Mouse (Mus musculus): ENCODE measurements around the gene Cpn2. TPM values are rescaled to one million over a fixed set of nuclear protein-coding genes. Genes with fewer than 3 reads are reported as not detected.

Cpn2 gene
- polyA plus RNA-seq, 2 experiments = 2.8 to 4.8 TPM

DNA sequence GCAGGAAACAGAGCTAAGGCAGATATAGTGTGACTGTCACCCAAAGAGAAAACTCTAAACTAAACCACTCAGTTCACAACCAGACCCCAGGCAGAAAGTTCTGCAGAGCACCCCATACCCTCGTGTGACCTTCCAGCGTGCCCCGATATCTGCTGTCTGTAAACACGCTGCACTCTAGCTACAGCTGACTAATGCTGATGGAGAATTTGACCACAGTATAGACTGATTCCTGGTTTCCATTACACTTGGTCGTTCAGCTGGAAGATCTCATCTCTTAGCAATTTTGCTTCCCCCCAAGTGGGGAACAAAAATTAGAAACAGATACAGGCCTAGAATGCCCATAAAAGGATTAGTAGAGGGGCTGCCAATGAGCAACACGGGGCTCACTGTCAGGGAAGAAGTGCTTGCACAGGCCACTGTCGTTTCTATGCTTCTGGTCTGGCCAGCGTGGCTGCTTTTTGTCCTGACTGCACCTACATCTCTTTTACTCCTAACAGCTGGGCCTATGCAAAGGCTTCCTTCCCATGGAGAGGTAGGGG is 4.0 kb upstream of the Cpn2 start:
- ATAC-seq (ENCODE audit: insufficient read depth) (no peak), DNase-seq (ENCODE audit: low read depth in 3 of 3, low spot score in 3 of 3) (no peak)
- Histone ChIP-seq H3K4me2 (ENCODE audit: low read depth) (no peak overlapping the region), H3K27me3 (ENCODE audit: control insufficient read depth, insufficient read depth, low read length) (no peaks in the 10 kb centered on the region), H3K36me3 (replicated peaks; ENCODE audit: control insufficient read depth, insufficient read depth, low read depth) (no peaks in the 10 kb centered on the region), H3K9ac (replicated peaks) (no peak overlapping the region), H3K4me1 (replicated peaks; ENCODE audit: control insufficient read depth in 2 of 2, insufficient read depth in 2 of 2, low read length in 1 of 2) (no peaks in the 10 kb centered on the region), H3K9me3 (ENCODE audit: control insufficient read depth, low read length) (no peaks in the 10 kb centered on the region), H3K27ac (no peak overlapping the region), H3K4me3 (ENCODE audit: insufficient read depth in 1 of 2, low read depth in 2 of 2, low read length in 2 of 2) (no peak overlapping the region)
- WGBS (ENCODE audit: insufficient replicate concordance) = 58% methylated on average over 8 of the region's 8 CpGs
- TF ChIP-seq EP300 (IDR thresholded peaks at IDR 0.05; ENCODE audit: low read depth) (no peak), CTCF (IDR thresholded peaks at IDR 0.05; ENCODE audit: low read depth) (no peak)

DNA sequence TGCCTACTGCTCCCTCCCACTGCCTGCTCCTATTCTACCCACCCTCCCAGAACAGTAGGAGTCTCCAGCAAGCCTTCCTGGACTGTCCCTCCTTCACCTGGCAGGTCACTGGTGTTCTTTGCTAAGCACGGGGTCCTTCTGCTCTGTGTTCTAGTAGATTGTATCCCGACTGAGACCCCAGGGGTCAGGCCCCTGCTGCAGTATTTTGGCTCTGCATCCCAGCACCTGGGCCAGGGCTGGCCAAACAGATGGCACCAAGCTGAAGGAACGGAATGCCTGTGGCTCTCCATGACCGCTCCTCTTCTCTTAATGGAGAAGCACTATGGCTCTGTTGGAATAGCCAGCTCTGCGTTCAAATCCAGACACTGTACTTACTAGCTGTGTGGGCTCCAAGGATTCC is 738 bp downstream of the Cpn2 start:
- ATAC-seq (ENCODE audit: insufficient read depth) (no peak), DNase-seq (ENCODE audit: low read depth in 3 of 3, low spot score in 3 of 3) (no peak)
- WGBS (ENCODE audit: insufficient replicate concordance) = 64% methylated on average over 5 of the region's 5 CpGs
- Histone ChIP-seq H3K27me3 (ENCODE audit: control insufficient read depth, insufficient read depth, low read length) (no peaks in the 10 kb centered on the region), H3K36me3 (replicated peaks; ENCODE audit: control insufficient read depth, insufficient read depth, low read depth) (no peaks in the 10 kb centered on the region), H3K4me3 (ENCODE audit: insufficient read depth in 1 of 2, low read depth in 2 of 2, low read length in 2 of 2) (peak overlapping the region; percentile 6 to 26; a peak in 3 of 4 replicates), H3K9me3 (ENCODE audit: control insufficient read depth, low read length) (no peaks in the 10 kb centered on the region), H3K27ac (no peak overlapping the region), H3K9ac (replicated peaks) (no peak overlapping the region), H3K4me1 (replicated peaks; ENCODE audit: control insufficient read depth in 2 of 2, insufficient read depth in 2 of 2, low read length in 1 of 2) (no peaks in the 10 kb centered on the region), H3K4me2 (ENCODE audit: low read depth) (peak overlapping the region; percentile 49)
- TF ChIP-seq CTCF (IDR thresholded peaks at IDR 0.05; ENCODE audit: low read depth) = no peak

GRCm38 (mm10) chr16:30265611-30266010 is 1.7 kb downstream of the Cpn2 start:
- Histone ChIP-seq H3K4me1 (replicated peaks; ENCODE audit: control insufficient read depth in 2 of 2, insufficient read depth in 2 of 2, low read length in 1 of 2) (no peaks in the 10 kb centered on the region), H3K27me3 (ENCODE audit: control insufficient read depth, insufficient read depth, low read length) (no peaks in the 10 kb centered on the region), H3K9me3 (ENCODE audit: control insufficient read depth, low read length) (no peaks in the 10 kb centered on the region), H3K9ac (replicated peaks) (no peak overlapping the region), H3K27ac (no peak overlapping the region), H3K4me3 (ENCODE audit: insufficient read depth in 1 of 2, low read depth in 2 of 2, low read length in 2 of 2) (no peak overlapping the region), H3K4me2 (ENCODE audit: low read depth) (peak overlapping the region; percentile 9; the same call in 1 of the 2 replicates), H3K36me3 (replicated peaks; ENCODE audit: control insufficient read depth, insufficient read depth, low read depth) (no peaks in the 10 kb centered on the region)
- ATAC-seq (ENCODE audit: insufficient read depth) (no peak), DNase-seq (ENCODE audit: low read depth in 3 of 3, low spot score in 3 of 3) (no peak)
- no peak for TF ChIP-seq EP300 (IDR thresholded peaks at IDR 0.05; ENCODE audit: low read depth)
- no peak for TF ChIP-seq CTCF (IDR thresholded peaks at IDR 0.05; ENCODE audit: low read depth)
- WGBS (ENCODE audit: insufficient replicate concordance) = 30% methylated on average over 4 of the region's 4 CpGs

- Histone ChIP-seq H3K4me2 (ENCODE audit: low read depth) (no peak overlapping the region), H3K4me1 (replicated peaks; ENCODE audit: control insufficient read depth in 2 of 2, insufficient read depth in 2 of 2, low read length in 1 of 2) (peaks cover 0 to 2% of the 10 kb centered on the region in 2 experiments; a peak in 1 of 4 replicates), H3K9me3 (ENCODE audit: control insufficient read depth, low read length) (no peaks in the 10 kb centered on the region), H3K27ac (no peak overlapping the region), H3K4me3 (ENCODE audit: insufficient read depth in 1 of 2, low read depth in 2 of 2, low read length in 2 of 2) (no peak overlapping the region), H3K36me3 (replicated peaks; ENCODE audit: control insufficient read depth, insufficient read depth, low read depth) (no peaks in the 10 kb centered on the region), H3K9ac (replicated peaks) (no peak overlapping the region), H3K27me3 (ENCODE audit: control insufficient read depth, insufficient read depth, low read length) (no peaks in the 10 kb centered on the region)
- 41% methylated on average over 4 of the region's 4 CpGs for WGBS (ENCODE audit: insufficient replicate concordance)
- ATAC-seq (ENCODE audit: insufficient read depth) = no peak
- DNase-seq (ENCODE audit: low read depth in 3 of 3, low spot score in 3 of 3) = no peak
- TF ChIP-seq EP300 (IDR thresholded peaks at IDR 0.05; ENCODE audit: low read depth) (no peak), CTCF (IDR thresholded peaks at IDR 0.05; ENCODE audit: low read depth) (no peak)
Observed at GRCm38 (mm10) chr16:30263156-30263555, 4.1 kb downstream of the Cpn2 start.

DNA sequence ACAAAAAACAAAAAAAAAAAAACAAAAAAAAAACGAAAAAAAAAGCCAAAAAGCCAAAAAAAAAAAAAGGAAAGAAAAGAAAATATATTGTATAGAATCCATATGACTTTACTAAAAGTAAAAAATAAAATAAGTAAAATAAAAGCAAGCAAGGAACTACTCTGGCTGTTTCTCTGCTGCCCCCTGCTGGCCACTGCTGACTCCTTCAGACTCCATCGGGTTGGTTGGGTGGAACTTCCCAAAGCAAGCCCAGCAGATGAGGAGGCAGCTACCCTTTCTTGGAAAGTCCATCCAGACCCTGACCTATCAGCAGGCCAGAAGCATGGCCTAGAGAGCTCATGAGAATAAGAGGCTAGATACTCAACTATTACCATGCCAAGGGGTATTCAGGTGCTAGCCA is 4.6 kb downstream of the Cpn2 start:
- TF ChIP-seq CTCF (IDR thresholded peaks at IDR 0.05; ENCODE audit: low read depth) (peak; percentile 89), EP300 (IDR thresholded peaks at IDR 0.05; ENCODE audit: low read depth) (no peak)
- DNase-seq (ENCODE audit: low read depth in 3 of 3, low spot score in 3 of 3) (peak; percentile 25 to 47 (median 42)), ATAC-seq (ENCODE audit: insufficient read depth) (no peak)
- Histone ChIP-seq H3K36me3 (replicated peaks; ENCODE audit: control insufficient read depth, insufficient read depth, low read depth) (no peaks in the 10 kb centered on the region), H3K9ac (replicated peaks) (no peak overlapping the region), H3K4me1 (replicated peaks; ENCODE audit: control insufficient read depth in 2 of 2, insufficient read depth in 2 of 2, low read length in 1 of 2) (peaks cover 0 to 2% of the 10 kb centered on the region in 2 experiments; a peak in 1 of 4 replicates), H3K9me3 (ENCODE audit: control insufficient read depth, low read length) (no peaks in the 10 kb centered on the region), H3K4me2 (ENCODE audit: low read depth) (no peak overlapping the region), H3K27ac (no peak overlapping the region), H3K27me3 (ENCODE audit: control insufficient read depth, insufficient read depth, low read length) (no peaks in the 10 kb centered on the region), H3K4me3 (ENCODE audit: insufficient read depth in 1 of 2, low read depth in 2 of 2, low read length in 2 of 2) (no peak overlapping the region)
- WGBS (ENCODE audit: insufficient replicate concordance) = 0% methylated on average over 2 of the region's 2 CpGs

All from liver, embryonic 14.5 days (tissue).